Mouse (Mus musculus) layer of hippocampus, postnatal 14 days (tissue): ENCODE measurements around the gene Hrc. TPM values are rescaled to one million over a fixed set of nuclear protein-coding genes. Genes with fewer than 3 reads are reported as not detected.
A peak's percentile ranks its signal among the peaks of the same experiment; 100 is the strongest.

Experiments used
- DNase-seq, 2 experiments: peaks; one replicate each; pipeline ENCODE4 v3.0.0; 2021 to 2022; ENCODE audit warnings: low spot score in 2 of 2, mixed read lengths in 1 of 2
- long read RNA-seq, 2 experiments: library from polyadenylated mRNA; stranded (forward); transcript quantifications; one replicate each; pipeline ENCODE4 v2.0.0; 2021
- total RNA-seq, 2 experiments: library from RNA; stranded (reverse); gene quantifications; 2 replicates each; pipeline ENCODE4 v1.2.3; 2021

Gene Hrc
- total RNA-seq: under 1 TPM; 0.50 to 0.69 TPM
- long read RNA-seq, experiment 1: 0 reads
- long read RNA-seq, experiment 2, partial matches to known transcripts: 1 of 1 reads
- long read RNA-seq, experiment 2, other reads (novel, unspliced or antisense): 0 of 1 reads

DNA sequence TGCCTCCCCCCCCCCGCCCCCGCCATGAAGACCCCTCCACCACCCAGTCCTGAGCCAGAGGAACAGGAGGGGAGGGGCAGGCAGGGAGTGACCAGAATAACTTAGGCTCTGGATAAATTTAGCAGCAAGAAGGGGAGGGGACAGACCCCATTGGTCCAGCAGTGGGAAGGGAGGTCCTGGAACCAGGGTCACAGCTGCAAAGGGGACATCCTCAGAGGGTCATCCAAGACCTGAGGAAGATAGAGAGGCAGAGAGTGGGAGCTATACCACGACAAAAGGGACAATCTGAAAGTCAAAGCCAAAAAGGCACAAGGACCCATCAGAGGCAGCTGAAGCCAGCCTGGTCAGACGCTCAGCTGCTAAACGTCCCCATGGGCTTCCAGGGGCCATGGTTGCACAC is at the start of gene Hrc:
Gene Hrc (plus strand): TSS at position 235 of the 400 bp plus-strand sequence.
- DNase-seq: no peak

GRCm38 (mm10) chr7:45286486-45286885 is 48.6 kb upstream of the Hrc start:
- DNase-seq: no peak

DNA sequence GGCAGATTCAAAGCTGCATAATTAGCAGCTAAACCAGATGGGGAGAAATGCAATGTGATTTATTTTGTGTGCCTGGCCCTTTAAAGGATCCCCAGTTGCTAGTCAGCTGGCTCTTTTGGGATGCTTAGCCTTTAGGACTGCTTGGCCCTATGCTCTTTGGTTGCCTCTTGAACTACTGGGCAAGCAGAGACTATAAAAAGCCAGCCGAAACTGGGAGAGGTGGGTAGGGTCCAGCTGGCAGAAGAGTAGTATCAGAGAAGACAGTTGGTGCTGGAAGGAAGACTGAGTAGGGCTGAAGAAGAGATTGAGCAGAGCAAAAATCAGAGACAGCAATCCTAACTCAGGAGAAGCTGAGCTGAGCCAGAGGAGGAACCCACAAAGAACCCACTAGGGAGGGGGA is 38.5 kb upstream of the Hrc start:
- DNase-seq: no peak

GRCm38 (mm10) chr7:45297563-45297962 is 37.5 kb upstream of the Hrc start:
- no peak for DNase-seq

- peak; percentile 77 to 83 for DNase-seq
These were observed 35.3 kb upstream of the Hrc start for GRCm38 (mm10) chr7:45299752-45300151.

- DNase-seq: peak; percentile 76 to 82
These were observed 34.8 kb upstream of the Hrc start for GRCm38 (mm10) chr7:45300270-45300669.

- DNase-seq: peak; percentile 19 to 39
These were observed 32.5 kb upstream of the Hrc start for GRCm38 (mm10) chr7:45302626-45303025.

GRCm38 (mm10) chr7:45304869-45305268 is 30.2 kb upstream of the Hrc start:
- no peak for DNase-seq

DNA sequence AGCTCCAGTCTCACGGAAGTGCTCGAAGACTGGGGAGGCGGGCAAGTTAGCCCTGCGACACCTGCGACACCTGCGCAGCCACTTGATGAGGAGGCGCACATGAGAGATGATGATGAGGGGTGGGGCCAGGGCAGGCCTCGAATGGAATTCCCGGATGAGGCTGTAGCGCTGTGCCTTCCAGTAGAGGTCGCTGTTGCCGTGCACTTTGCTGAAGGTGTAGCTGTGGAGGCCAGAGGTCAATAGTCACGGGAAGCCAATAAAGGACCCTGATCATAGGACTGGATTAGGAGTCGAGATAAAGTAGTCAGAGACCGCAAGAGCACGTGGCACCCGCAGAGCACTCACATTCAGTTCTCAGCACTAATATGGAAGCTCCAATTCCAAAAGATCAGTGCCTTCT is 29.8 kb upstream of the Hrc start:
- DNase-seq: peak; percentile 56 to 60

DNA sequence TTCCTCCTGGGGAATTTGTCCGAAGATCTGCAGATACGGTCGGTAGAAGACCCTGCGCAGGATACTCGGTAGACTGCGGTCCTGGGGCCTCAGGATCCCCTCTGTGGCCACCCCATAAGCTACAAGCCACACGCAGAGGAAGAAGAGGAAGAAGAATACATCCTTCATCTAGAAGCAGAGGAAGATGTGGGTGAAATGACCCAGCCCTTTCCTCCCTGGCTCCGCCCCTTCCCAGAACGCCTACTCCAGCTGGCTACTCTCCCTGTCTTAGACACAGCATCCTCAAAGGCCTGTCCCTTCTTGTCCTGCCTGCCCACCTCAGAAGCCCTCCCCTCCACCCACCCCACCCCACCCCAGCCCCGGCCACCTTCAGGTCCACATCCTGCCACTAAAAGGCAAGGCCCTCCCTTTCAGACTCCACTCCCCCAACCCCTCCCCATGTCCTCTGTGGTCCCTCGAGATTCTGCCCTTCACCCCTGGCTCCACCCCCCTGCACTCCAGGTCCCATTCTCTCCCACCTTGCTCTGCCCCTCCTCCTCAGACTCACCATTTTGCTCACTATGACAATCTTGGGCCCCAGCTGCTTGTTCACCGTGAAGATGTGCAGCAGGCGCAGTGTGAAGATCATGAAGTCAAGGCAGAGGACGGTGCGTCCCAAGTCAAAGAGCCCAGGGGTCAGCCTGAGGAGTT is 26.4 kb upstream of the Hrc start:
- DNase-seq: no peak

DNA sequence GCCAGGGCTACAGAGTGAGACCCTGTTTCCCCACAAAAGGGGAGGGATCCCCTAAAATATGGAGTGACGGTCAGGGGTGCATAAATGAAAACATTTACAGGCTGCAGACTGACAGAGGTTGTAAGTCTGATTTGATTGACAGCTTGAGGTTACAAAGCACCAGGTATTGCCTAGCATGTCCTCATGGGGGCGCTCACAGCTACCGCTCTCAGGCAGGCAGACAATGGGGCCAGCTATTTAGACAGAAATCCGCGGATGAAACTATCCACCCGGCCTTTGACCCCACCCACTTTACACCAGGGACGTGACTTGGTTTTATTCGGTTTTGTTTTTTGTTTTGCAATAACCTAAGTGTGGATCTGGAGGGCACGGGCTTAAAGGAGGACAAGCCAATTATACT is 25.6 kb upstream of the Hrc start:
- peak in 1 of 2 experiments; percentile 58 for DNase-seq

DNA sequence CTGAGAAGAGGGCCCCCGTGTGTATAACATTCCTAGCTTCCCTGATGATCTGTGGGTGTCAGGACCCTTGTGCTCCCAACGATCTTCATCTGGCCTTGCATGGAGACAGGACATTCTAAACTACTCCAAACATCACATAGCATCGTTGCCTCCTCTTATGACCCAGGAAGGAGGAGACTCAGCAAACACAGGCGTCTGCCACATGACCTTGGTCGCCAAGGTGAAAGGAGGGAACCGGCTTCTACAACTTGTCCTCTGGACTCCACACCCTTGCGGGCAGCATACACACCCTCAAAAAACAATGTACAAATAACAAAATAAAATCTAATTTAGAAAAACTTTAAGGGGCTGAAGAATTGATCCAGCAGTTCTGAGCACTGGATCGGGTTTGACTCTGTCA is 23.1 kb upstream of the Hrc start:
- DNase-seq: no peak

- no peak for DNase-seq
These were observed 22.2 kb upstream of the Hrc start for GRCm38 (mm10) chr7:45312686-45313453.

- no peak for DNase-seq
These were observed 21.6 kb upstream of the Hrc start for GRCm38 (mm10) chr7:45313495-45313894.

DNA sequence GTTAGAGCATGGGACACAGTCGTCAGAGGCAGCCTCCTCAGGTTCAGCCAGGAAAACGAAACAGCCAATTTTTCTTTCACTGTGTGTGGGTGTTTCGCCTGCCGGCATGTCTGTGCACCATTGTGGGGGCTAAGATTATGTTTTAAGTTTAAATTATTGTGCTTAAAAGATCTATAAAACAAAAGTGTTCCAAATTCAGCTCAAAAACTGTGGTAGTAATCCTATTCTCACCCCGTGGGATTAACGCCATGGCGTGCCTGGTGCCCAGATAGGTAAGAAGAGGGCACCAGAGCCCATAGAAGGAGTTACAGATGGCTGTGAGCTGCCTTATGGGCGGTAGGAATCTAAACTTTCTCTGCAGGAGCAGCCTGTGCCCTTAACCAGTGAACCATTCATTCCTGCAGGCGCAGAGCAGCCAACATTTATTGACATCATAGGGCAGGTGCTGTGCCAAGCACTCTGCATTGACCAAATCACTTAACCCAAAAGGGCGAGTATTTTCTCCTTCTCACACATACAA is 19.8 kb upstream of the Hrc start:
- peak; percentile 40 to 60 for DNase-seq

- DNase-seq: no peak
These were observed 18.6 kb upstream of the Hrc start for GRCm38 (mm10) chr7:45316536-45316935.

DNA sequence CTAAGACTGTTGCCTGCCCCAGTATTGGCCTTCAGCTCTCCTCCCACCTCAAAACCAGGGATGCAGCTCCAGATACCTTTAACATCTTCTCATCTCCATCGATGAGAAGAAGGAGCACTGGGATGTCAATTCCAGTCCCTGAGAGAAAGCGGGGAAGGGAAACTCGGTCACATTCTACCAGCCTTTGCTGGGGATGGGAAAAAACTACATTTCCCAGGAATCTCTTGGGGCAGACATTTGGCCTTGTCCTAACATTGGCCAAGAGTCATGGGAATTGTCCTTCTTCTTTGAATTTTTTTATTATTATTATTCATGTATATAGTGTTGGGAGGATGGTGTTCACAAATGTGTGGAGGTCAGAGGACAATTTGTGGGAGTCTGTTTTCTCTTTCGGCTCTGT is 12.8 kb upstream of the Hrc start:
- DNase-seq: no peak

DNA sequence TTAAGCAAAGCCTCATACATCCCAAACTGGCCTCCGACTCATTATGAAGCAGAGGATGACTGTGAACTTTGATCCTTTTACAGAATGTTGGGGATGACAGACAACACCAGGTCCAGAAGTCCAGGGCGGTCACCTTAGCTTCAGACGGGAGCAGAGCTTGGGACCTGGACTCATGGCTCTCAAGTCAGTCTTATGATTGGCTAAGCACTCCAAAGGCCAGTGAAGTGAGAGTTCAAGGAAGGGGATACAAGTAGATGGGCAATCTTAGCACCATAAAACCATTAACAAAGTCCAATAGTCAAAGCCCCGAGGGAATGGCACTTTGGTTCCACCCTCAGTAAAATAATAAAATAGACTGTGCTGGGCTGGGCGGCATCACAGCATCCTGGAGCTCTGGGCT is 12.0 kb upstream of the Hrc start:
- DNase-seq: no peak

DNA sequence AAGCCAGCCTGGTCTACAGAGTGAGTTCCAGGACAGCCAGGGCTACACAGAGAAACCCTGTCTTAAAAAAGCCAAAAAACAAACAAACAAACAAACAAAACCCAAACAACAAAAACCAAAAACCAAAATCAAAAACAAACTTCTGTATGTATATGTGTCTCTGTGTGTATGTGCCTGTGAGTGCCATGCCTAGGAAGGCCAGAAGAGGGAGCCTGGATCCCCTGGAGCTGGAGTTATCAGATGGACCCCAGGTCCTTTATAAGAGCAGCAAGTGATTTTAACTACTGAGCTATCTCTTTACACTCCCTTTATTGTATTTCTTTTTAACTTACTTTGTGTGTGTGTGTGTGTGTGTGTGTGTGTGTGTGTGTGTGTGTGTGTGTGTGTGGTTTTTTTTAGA is 9.3 kb upstream of the Hrc start:
- DNase-seq: no peak

DNA sequence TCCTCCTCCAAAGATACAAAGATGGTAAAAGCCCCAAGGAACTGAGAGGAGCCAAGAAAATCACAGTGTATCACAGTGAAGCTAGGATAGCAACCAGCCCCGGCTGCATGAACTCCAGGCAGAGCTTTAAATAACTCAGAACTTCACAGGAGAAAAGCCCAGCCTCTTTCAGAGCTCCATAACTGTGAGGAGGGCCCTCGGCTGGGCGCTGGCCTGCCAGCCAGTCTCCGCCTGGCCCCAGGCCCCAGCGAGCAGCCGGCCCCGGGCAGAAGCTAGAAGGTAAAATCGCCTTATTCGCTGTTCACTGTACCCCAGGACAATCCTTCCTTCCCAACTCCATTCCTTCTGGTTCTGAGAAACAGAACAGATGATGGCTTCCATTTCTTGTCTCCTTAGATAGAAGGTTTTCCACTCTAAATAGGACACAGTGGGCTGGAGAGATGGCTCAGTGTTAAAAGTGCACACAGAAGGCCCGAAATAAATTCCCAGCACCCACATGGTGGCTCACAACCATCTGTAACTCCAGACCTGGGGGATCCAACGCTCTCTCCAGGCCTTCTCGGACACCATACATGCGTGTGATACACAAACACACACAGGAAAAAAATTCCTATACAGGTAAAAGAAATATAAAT is 6.1 kb upstream of the Hrc start:
- DNase-seq: no peak

GRCm38 (mm10) chr7:45331502-45331901 is 3.6 kb upstream of the Hrc start:
- DNase-seq: no peak
